Mouse (Mus musculus): Measurements from ENCODE around the gene Traf3. TPM values are rescaled to one million over a fixed set of nuclear protein-coding genes. Genes with fewer than 3 reads are reported as not detected.

Gene Traf3
- total RNA-seq, 4 experiments from 2014 or later: 12.5 to 19.0 (median 15.3) TPM

DNA sequence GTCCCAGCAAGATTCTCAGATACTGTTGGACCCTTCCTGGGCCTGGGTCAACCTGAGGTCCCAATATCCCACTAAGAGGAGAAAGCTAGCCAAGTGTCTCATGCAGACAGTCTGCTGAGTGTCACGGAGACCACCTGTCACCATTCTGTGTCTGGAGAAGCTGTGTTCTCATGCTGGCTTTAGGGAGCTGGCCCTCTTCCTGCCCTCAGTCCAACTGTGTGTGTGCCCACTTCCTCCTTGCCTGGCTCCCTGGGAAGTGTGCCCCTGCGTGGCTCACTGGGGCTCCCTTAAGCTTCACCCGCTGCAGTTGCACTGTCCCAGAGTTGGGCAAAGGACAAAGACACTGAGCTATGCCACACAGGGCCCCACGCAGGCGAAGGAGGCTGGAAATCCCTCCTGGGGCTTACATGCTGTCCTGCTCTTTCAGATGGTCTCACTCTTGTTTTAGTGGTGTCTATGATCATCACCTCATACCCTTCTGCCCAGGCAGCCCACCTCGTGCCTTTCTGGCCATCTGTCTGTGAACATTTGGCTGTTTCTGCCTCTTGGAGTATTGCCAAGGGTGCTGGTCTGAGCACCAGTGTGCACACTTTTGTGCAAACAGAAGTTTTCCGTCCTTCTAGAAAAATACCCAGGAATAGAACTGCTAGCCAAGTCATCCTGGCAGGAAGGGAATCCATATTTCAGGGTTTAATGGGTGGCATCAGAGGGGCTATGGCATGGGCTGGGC lies 13.0 kb upstream of the Traf3 start:
- no peak for DNase-seq (ENCODE audit: low spot score)

DNA sequence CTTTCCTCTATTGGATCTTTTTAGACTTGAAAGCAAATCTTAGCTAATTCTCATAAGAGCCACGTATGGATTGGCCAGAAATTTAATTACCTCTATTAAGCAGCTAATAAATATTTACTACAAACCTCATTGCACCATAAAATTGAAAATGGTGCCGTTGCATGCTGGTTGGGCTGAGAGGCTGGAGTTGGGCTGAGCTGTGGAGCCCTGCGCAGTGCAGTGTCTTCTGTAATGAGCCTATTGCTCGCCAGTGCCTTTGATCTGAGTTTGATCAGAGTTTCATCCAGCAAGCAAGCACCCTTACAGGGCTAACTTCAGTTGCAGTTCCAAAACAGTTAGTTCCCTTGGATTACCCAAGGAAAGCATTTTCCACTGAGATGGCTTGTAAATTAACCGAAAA lies 12.2 kb upstream of the Traf3 start:
- no peak for DNase-seq (ENCODE audit: low spot score)

DNA sequence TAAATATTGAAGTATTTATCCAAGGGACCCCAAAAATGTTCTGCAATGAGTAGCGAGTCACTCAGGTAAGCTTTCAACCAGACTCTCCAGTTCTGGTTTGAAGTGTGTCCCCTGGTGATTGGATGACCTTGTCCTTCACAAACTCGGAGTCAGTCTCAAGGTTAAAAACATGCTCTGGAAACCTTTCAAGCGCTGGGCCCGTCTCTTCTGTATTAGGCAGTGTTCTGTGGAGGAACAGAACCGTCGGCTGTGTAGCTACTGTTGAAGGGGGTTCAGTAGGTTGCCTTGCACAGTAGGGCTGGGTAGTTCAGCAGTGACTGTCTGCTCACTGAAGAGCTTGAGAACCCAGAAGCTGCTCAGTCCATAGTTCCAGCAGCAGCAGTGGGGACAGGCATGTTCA lies 11.5 kb upstream of the Traf3 start:
- DNase-seq (ENCODE audit: low spot score): no peak

DNA sequence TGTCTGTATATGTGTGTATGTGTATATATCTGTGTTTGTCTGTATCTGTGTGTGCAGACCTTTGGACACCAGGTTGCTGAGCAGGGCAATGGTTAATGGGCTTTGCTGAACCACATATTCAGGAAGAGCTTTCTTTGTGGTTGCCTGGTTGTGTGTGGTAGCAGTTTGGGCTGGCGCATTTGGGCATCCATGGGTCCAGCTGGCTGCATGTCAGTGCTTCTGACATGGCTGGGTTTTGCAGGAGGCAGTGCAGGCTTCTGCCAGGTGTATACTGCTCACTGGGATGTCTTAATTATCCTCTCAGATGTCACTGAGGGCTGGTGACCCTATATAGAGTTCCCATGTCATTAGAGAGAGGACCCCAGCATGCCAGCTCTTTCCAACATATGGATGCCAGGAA lies 10.4 kb upstream of the Traf3 start:
- no peak for DNase-seq (ENCODE audit: low spot score)

DNA sequence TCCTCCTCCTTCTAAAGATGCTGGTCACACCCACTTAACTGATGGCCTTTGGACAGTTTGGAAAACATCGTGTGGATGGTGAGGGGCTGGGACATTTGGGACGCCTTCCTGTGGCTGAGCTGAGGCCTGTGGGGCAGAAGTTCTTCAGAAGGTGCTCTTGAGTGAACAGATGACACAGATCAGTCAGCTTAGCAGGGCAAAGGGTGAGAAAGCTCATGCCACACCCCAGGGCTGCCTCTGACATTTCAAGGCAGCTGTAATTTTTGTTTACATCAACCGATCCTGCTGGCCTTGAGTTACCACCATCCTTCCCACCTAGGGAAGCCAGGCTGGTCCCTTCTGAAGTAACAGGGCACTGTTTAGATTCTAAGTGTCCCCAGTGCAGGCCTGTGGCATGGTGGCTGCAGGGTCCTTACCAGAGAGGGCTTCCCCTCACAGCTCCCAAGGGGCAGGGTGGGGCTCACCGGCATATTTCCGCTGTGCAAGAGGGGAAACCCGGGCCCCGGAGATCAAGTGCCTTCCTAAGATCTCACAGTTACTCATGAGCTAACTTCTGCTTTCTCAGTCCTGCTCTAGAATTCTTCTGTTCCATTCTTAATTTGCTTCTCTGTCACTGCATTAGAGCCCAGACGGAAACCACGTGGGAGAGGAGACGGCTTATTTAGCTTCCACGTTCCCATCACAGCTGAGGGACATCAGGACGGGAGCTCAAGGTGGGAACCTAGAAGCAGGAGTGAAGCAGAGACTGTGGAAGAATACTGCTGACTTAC lies 6.3 kb upstream of the Traf3 start:
- peak; percentile 19 for DNase-seq (ENCODE audit: low spot score)

DNA sequence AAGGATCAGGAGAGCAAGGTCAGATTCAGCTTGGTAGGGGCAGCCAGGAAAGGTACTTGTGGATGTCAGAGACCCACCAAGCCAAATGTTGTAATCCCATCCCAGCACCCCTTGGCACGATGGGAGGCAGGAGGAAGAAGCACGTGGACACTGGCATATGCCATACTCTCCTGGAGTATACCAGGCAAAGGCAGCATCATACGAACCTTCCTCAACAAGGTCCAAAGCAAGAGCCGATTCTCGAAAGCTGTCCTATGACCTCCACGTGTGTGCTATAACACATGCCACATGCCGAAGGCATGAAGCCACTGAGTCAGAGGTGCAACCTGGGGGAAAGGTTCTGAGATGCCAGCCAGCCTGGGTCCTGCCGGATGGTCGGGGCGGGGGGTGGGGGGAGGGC lies 5.3 kb upstream of the Traf3 start:
- DNase-seq (ENCODE audit: low spot score): no peak

DNA sequence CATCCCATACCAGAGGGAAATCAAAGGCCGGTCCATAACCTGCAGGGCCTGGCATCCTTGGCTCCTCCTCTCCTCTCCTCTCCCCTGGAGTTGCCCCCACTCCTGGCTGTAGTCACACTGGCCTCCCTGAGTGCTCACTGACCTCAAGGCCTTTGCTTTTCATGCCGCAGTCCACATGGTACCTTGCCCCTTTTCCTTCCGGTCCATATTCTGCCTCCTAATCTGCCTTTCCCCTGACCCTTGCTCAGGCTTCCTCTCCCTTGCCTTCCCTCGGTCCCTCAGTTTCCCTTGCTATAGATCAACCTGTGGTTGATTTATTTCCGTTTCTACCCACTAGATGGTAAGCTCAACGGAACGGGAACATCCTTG lies 4.2 kb upstream of the Traf3 start:
- DNase-seq (ENCODE audit: low spot score): no peak

DNA sequence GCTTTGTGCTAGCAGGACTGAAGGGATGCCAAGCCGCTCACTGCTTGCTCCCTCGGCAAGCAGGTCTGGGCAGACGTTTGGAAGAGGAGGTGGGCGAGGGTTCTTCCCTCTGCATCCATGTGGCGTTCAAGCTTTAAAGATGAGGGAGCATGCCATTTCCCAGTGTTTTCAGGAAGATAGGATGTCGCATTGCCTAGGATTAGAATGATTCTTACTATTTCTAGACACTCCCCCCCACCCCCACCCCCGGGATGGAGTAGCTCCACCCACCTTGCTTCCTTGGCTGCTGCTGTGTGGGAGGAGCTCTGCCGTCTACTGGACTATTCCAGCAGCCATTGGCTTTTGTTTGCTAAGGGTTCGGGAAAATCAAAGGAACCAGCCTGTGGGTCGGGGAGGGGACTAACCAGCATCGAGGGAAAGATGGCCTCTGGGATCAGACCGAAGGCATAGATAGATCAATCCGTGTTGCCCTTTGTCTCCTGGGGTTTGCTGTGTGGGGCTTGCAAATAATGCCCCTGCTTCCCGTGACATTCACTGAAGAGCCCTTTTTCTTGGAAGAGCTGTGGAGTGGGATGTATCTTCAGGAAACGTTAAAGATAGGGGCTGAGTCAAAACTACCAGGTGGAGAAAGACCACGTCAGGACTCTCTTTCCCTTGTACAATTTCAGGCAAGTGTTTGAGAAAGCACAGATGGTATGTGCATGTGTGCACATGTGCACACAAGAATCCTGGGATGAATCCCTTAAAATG lies 3.7 kb upstream of the Traf3 start:
- DNase-seq (ENCODE audit: low spot score): no peak

DNA sequence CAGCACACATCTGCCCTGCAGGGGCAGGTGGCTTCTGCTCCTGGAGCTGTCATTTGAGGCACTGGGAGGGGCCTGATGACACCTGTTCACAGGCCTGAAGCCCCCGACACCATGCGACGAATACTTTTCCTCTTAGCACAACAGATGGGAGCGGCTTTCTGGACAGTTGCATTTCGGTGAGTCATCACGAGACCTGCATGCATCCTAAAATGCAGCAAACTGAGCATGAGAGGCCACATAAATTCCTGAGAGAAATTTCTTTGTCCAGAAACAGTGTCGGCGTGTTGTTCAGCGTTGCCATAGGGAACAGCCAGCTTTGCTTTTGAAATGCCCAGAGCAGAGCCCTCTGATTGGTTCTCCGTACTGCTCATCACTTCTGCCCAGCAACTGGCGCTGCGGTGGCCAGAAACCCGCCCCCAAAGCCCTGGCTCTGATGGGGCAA lies 1.8 kb upstream of the Traf3 start:
- DNase-seq (ENCODE audit: low spot score): peak; percentile 89

DNA sequence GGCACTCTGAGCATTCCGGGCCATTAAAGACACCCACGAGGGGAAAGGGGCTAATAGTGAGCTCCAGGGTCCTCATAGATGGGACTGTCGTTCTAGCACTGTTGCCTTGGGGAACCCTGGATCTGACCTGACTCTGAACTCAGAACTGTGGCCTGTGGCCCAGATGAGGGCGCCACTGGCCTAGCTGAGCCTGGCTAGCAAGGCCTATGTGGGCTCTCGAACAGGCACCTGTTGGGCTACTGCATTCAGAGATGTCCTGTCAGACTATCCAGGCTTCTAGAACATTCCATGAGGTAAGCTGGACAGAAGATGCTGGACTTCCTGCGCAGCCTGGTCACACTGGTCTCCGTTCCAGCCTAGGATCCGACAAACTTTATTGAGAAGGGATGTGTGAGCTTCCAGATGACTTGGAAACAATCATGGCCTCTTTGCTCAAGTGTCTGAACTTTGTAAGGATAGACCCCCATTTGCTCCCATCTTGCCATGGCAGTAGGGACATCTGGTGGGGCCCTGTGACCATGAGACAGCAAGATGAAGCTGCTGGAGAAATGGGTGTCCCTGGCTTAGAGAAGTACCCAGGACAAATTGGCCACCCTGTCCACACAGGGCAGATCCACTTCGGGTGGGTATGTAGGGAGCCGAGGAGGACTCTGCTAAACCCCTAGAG lies 891 bp upstream of the Traf3 start:
- peak; percentile 10 for DNase-seq (ENCODE audit: low spot score)

DNA sequence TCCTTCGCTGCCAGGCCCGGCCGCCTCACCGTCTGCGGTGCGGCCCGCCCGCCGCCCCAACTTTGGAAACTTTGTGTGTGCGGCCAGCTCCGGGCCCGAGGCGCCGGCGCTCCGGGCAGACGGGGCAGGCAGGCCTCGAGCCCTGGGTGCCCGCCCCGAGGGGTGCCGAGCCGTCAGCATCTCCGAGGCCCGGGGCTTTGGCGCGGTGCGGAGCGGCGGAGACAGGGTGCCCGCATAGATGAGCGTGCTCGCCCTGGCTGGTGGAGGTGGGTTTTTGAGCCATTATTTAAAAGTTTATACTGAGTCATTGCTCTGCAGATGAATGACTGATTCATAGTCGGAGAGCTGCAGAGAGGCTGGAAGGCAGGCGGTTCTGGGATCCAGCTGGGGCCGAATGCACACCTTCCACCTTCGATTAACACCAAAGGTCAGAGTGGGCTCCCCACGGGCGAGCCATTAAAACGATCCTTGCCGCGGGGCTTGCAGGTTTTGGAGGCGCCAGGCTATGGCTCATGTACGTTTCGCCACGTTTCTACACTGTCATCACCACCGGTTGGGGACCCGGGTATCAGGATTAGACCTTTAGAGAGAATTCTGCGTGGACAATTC lies 615 bp downstream of the Traf3 start:
- DNase-seq (ENCODE audit: low spot score): no peak

DNA sequence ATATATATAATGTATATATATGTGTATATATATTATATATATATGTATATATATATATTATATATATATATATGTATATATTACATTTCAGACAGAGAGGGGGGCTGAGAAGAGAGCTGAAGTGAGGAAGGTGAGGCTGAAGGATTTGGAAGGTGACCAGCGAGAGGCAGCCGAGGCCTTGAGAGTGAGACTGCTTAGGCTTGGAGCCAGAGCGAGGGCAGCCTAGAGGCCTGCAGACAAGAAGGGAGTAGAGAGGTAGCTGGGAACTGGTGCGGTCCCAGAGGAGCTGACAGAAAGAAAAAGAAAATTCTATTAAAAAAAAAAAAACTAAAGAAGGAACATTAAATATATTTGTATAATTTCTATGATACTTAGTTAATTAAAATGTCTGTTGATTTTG lies 2.7 kb downstream of the Traf3 start:
- no peak for DNase-seq (ENCODE audit: low spot score)

DNA sequence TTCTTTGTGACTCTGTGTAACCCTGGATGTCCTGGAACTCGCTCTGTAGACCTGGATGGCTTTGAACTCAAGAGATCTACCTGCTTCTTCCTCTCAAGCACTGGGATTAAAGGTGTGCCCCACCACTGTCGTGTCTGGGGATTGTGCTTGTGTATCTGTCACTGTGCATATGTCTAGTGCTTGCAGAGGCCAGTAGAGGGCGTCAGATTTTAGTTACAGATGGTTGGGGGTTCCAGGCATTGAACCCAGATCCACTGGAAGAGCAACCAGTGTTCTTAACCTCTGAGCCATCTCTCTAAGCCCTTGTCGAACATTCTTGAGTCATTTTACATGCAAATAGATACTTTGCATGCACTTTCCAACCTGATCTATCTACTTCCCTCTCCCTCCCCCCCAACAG lies 12.6 kb downstream of the Traf3 start:
- no peak for DNase-seq (ENCODE audit: low spot score)

DNA sequence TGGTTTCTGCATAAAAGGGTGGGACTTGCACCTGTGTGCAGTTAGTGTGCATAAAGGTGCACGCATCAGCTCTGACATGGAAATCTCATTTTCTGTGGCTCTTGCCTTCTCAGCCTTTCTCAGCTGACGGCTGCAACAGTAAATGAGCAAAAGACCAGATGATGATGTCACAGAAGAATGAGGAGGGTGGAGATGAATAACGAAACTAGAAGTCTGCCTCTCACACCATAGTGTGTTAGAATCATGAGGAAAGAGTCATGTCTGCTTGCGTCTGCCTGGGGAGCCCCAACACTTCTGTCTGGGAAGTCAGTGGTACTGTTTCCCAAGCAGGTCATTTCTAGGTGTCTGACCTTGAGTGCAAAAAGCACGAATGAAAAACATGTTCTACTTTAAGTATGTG lies 15.7 kb downstream of the Traf3 start:
- no peak for DNase-seq (ENCODE audit: low spot score)

DNA sequence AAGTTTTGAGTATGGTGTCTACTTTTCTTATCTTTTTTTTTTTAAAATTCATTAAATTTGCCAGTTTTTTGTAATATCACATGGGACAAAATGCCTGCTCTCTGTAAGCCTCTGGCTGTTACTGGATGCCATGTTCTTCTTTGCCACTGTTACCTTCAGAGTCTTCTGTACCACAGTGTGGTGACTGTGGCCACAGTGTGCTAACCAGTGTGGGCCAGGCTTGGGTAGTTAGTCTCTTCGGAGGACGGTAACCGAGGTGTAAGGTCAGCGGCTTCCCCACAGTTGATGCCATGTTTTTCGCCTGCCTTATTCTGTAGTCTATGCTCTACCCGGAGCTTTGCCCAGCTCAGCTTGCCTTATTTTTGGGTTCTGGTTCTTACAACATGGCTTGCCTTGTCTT lies 16.2 kb downstream of the Traf3 start:
- no peak for DNase-seq (ENCODE audit: low spot score)

DNA sequence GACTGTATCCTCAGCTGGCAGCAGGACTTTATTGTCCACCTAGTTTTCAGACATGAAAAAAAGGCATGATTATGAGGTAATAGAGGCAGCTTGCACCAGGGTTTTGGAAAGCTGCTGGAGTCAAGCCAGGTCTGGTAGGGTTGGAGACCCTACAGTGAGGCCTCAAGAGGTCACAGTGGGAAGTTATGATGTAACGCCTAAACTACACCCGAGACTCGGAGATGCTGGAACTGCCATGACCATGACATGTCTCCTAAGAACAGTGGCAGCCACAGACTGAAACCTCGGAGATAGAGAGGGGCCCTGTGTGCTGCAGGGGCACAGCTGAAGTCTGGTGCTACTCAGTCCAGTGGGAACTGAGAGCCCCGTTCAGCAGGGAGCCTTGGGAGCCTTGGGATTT lies 18.3 kb downstream of the Traf3 start, which contains the start of gene 4930595D18Rik:
Gene 4930595D18Rik, minus strand, starts transcription at position 16 of the 400 bp plus-strand sequence.
- DNase-seq (ENCODE audit: low spot score): no peak

DNA sequence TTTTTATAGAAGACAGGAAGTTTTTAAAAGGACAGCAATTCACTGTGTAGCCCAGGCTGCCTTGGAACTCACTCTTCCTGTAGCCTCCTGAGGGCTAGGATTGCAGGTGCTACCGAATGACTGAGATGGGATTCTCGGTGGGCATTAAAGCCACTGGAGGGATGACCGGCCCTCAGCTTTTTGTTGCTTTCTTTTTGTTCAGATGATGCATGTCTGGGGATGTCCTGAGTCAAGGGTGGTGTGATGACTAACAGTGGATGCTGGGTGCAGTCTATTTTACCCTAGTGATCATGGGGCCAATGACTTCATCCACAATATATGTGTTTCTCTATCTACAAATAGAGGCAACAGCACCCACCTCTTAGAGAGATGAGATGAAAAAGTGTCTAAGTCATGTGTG lies 20.8 kb downstream of the Traf3 start:
- no peak for DNase-seq (ENCODE audit: low spot score)

DNA sequence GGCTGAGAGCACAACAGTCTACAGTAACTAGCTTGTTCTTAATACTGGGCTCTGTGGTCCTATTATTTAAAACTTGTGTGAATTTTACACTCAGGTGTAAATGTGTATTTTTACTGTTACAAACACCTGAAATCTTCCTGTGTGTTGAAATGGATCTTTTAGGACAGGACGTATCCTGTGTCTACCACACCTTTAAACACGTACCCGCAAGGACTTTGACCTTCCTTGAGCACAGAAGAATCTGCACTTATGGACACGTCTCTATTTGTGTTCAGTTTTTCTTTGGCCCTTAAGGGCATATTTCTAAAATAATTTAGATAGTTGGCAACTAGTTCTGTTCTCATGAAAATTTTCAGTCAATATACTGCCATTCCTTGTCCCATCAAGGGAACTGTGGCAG lies 22.1 kb downstream of the Traf3 start:
- no peak for DNase-seq (ENCODE audit: low spot score)

DNA sequence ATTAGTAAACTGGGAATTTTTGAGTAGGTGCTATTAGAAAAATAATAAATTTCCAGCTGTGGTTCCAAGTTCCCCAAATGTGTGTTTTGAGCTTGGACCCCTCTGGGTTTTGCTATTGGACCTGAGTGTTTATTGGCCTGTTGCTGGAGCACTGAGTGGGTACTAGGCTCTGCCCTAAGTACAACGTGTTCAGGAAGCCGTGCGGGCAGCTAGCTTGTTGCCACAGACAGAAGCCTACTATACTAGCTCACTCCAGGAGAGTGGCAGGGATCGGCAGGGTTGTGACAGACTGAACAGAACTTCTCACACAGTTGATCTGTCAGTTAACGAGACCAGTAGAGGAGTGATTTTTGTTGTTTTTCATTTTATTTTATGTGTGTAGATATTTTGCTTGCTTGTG lies 24.2 kb downstream of the Traf3 start:
- DNase-seq (ENCODE audit: low spot score): no peak

DNA sequence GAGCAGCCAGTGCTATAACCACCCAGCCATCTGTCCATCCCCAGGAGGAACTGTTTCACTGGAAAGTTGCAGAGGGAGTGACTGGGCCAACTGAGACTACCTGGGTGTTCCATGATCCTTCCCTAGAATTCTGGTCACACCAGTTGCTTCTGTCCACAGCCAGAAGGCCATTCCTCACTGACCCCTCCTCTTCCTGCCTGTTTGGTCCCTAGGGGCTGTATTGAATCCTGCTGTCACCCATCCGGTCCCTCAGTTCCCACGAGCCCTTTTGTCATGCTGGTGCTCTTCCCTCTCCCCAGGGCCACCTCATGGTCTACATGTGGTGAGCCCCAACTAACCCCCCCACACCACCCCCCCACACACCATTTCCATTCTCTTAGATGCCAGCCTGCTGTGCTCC lies 24.7 kb downstream of the Traf3 start:
- peak; percentile 19 for DNase-seq (ENCODE audit: low spot score)

DNA sequence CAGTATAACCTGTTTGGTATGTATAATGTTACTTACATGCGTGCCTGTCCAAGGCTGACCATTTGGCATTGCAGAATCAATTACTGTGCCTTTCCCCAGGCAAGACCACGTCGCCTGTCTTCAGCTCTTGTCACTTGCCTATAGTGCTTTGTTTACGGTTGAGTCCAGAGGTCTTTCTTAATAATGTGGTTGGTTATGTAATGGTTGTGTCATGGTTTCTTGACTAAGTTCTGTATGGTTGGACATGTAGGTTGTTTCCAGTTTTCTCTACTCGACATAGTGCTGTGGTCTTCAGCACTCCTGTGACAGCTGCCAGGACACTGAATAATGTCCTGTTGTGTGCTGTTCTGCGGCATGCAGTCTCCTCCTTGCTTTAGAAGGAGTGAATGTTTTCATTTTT lies 26.6 kb downstream of the Traf3 start:
- DNase-seq (ENCODE audit: low spot score): no peak

DNA sequence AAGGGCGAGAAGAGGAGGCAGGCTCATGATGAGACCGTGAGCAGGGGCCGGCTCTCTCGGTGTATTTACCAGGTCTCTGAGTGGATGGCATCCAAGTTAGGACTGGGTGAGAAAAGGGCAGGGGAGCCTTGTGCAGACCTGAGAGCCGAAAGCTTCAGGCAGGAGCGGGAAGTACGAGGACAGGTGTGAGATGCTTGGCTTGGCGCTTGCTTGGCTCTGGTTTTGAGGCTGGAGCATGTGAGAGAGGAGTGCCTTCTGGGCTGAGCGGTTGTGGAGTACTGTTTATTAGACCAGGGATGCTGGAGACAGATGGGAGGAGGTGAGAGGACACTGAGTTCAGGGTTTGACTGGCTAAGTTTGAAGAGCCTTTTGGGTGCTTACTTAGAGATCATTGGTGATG lies 27.2 kb downstream of the Traf3 start:
- no peak for DNase-seq (ENCODE audit: low spot score)

Measured in heart, adult 8-10 months (tissue).